Mouse (Mus musculus) neural tube, embryonic 11.5 days (tissue): ENCODE measurements around the gene Tmem151a. TPM values are rescaled to one million over a fixed set of nuclear protein-coding genes. Genes with fewer than 3 reads are reported as not detected.
A peak's percentile ranks its signal among the peaks of the same experiment; 100 is the strongest.

Experiments used
- ATAC-seq: fragments of 200-750 bp; cut with Nextera tagmentation; 2 replicates; pipeline ENCODE4 v1.8.0; 2017; ENCODE audit warnings: moderate number of reproducible peaks, mild to moderate bottlenecking, moderate TSS enrichment, moderate library complexity; ENCODE audit not compliant: insufficient read depth, low FRiP score, low TSS enrichment
- DNase-seq: peaks from one replicate; pipeline ENCODE4 v3.0.0-alpha.2; 2015; ENCODE audit warnings: low spot score
- H3K27ac ChIP-seq: fragments of 300-500 bp; sonication (generic); 2 replicates; pipeline ENCODE4 v1.5.1; 2014; ENCODE audit warnings: low read depth, mild to moderate bottlenecking, low read length
- H3K27me3 ChIP-seq: fragments of 300-500 bp; sonication (generic); 2 replicates; pipeline ENCODE4 v1.6.1; 2014; ENCODE audit warnings: mild to moderate bottlenecking, low read length, mixed read lengths; ENCODE audit not compliant: control insufficient read depth, insufficient read depth
- H3K36me3 ChIP-seq: fragments of 300-500 bp; sonication (generic); 2 replicates; pipeline ENCODE4 v1.6.1; 2014; ENCODE audit warnings: mild to moderate bottlenecking, low read length, moderate library complexity, mixed read lengths; ENCODE audit not compliant: control insufficient read depth, insufficient read depth
- H3K4me1 ChIP-seq: fragments of 300-500 bp; sonication (generic); 2 replicates; pipeline ENCODE4 v1.6.1; 2014; ENCODE audit warnings: low read length, mixed read lengths; ENCODE audit not compliant: control insufficient read depth, insufficient read depth
- H3K4me2 ChIP-seq: fragments of 300-500 bp; sonication (generic); 2 replicates; pipeline ENCODE4 v1.6.1; 2014; ENCODE audit warnings: low read depth, mild to moderate bottlenecking, moderate library complexity
- H3K4me3 ChIP-seq: fragments of 300-500 bp; sonication (generic); 2 replicates; pipeline ENCODE4 v1.5.1; 2014; ENCODE audit warnings: low read depth, low read length
- H3K9ac ChIP-seq: fragments of 300-500 bp; sonication (generic); 2 replicates; pipeline ENCODE4 v1.6.1; 2014; ENCODE audit warnings: mild to moderate bottlenecking, low read length
- H3K9me3 ChIP-seq: fragments of 300-500 bp; sonication (generic); 2 replicates; pipeline ENCODE4 v1.6.1; 2016; ENCODE audit warnings: low read length; ENCODE audit not compliant: control insufficient read depth
- WGBS: fragments of 180-500 bp; shearing (Covaris S2); extraction: QIAGEN DNeasy Blood & Tissue Kit; methylation state at CpG from one replicate; pipeline ENCODE4 v1.1.7; 2014; 5-methylcytosine and 5-hydroxymethylcytosine counted together
- polyA plus RNA-seq: library from polyadenylated mRNA; unstranded; fragments of >200 nt; fragmentation: Nextera tagmentation; extraction: Ambion mirVana; gene quantifications from 2 replicates; pipeline ENCODE4 v1.2.1, GENCODE M21; 2014

Tmem151a gene
- polyA plus RNA-seq, 1 experiment from 2014 or later, result 2.0 TPM

DNA sequence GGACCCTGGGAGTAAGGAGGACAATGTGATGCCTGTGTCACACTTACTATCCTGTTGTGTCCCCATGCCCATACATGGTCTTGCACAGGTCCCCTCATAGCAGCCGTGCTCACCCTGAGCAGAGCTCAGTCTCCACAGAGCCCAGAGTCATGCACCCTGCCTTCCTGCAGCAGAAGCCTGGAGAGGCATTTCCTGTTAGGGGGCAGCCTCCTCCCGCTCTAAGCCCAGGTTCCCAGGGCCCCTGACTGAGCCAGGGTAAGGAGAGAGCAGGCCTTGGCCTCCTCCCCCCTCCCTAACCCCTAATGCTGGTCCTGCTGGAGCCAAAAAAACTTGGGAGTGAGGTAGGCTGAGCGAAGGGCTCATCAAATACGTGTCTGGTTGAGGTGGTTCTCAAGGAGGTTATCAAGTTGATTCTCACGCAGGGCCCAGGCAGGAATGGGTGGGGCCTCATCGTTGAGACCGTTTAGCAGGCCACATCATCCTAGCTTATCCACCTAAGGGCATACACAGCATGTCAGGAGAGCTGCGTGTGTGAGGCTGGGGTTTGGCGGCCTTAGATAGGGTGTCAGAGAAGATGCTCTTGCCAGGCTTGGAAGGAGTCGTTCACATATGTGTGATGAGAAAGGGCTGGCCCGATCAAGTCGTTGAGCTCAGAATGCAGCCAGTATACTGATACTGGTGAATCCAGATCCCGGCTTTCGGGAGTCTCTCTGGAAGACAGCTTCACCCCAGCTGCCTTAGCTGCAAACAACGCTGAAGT, 18.1 kb downstream of the Tmem151a start:
- ATAC-seq (no peak), DNase-seq (no peak)
- H3K36me3 ChIP-seq, result no peaks in the 10 kb centered on the region
- peak overlapping the region; percentile 60 for H3K9ac ChIP-seq
- peaks cover 33% of the 10 kb centered on the region for H3K4me1 ChIP-seq
- WGBS, result 10% methylated on average over 15 of the region's 15 CpGs
- H3K4me3 ChIP-seq, result peak overlapping the region; percentile 42
- peak overlapping the region; percentile 44; the same call in 1 of the 2 replicates for H3K27ac ChIP-seq
- H3K27me3 ChIP-seq, result peaks cover 35% of the 10 kb centered on the region
- no peaks in the 10 kb centered on the region for H3K9me3 ChIP-seq
- peak overlapping the region; percentile 74 for H3K4me2 ChIP-seq

GRCm38 (mm10) chr19:5065104-5065503, 20.2 kb downstream of the Tmem151a start:
- H3K36me3 ChIP-seq, result no peaks in the 10 kb centered on the region
- no peaks in the 10 kb centered on the region for H3K9me3 ChIP-seq
- 67% methylated on average over 7 of the region's 7 CpGs for WGBS
- no peak for DNase-seq
- H3K27me3 ChIP-seq, result peaks cover 31% of the 10 kb centered on the region
- no peak overlapping the region for H3K9ac ChIP-seq
- H3K4me2 ChIP-seq, result no peak overlapping the region
- no peak for ATAC-seq
- peaks cover 20% of the 10 kb centered on the region for H3K4me1 ChIP-seq
- no peak overlapping the region for H3K4me3 ChIP-seq
- no peak overlapping the region for H3K27ac ChIP-seq

DNA sequence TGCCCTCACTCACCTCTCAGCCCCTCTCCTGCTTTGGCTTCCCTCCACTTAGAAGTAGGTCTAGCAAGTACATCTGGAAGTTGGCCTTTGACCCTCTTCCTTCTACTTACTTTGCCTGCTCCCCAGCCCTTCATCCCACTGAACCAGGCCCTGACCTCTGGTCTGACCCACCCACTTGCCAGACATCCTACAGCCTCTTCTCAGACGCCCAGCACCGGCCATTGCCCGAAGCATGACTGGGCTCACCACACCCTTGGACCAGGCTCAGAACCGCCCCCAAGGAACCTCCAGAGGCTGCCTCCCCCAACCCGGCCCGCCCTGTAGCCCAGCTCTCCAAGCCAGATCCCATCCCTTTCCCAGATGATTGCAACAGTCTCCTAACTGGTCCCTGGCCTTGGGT, 22.9 kb downstream of the Tmem151a start:
- Histone ChIP-seq H3K4me3 (no peak overlapping the region), H3K27me3 (peaks cover 7% of the 10 kb centered on the region; the same call in 1 of the 2 replicates), H3K27ac (no peak overlapping the region), H3K9me3 (no peaks in the 10 kb centered on the region), H3K4me1 (peaks cover 17% of the 10 kb centered on the region; the same call in 1 of the 2 replicates), H3K9ac (no peak overlapping the region), H3K4me2 (no peak overlapping the region), H3K36me3 (no peaks in the 10 kb centered on the region)
- no peak for DNase-seq
- 76% methylated on average over 6 of the region's 6 CpGs for WGBS
- no peak for ATAC-seq

- 83% methylated on average over 5 of the region's 5 CpGs for WGBS
Measured at GRCm38 (mm10) chr19:5062041-5062440, 23.3 kb downstream of the Tmem151a start.

DNA sequence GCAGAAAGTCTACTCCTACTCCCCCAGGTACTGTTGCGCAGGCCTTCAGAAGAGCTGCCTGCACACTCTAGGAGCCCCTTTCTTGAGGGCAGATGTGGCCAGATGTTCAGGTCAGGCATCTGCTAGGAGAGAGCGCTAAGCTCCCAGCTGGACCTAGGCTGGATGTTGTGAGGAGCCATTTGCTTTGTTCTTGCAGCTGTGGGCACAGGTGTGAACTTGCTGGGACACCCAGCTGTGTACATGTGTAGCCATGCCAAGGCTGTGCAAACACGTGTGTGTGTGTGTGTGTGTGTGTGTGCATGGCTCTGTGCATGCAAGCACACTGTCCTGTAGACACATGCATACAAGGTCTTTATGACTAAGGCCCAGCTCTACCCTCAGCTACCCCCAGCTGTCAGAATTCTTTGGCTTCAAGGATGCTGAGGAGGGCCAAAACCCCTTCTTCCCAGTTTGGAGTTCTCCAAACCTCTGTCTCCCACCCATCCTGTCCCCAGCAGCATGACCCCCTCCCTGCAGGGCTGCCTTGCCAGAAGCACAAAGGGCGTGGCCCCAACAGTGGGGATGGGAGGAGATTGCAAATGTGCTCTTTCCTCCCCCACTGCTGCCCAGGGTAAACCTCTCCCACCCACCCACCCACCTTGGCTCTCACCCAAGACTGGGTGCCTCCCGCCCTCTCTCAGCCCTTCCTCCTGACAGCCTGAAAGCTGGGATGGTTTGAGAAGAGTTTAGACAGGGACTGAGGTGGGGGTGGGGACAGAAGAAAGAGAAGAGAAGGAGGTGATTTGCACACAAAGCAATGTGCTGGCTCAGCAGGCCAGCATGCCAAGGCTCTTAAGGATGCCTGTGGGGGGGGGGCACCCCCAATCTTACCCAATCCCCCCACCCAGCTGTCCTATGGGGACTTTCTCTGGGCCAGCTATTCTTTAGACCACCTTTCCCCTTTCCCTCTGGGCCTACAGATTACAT, 24.7 kb downstream of the Tmem151a start:
- Histone ChIP-seq H3K4me3 (no peak overlapping the region), H3K4me1 (0 out of 2 replicates have a peak, but pooled peaks cover 12% of the 10 kb centered on the region), H3K4me2 (no peak overlapping the region), H3K27ac (no peak overlapping the region), H3K27me3 (0 out of 2 replicates have a peak, but pooled peaks cover 2% of the 10 kb centered on the region), H3K9me3 (no peaks in the 10 kb centered on the region), H3K9ac (no peak overlapping the region), H3K36me3 (no peaks in the 10 kb centered on the region)
- no peak for ATAC-seq
- DNase-seq, result no peak
- 39% methylated on average over 5 of the region's 5 CpGs for WGBS

More at GRCm38 (mm10) chr19:5062041-5062440, 23.3 kb downstream of the Tmem151a start:
- H3K4me1 ChIP-seq, result peaks cover 13% of the 10 kb centered on the region; the same call in 1 of the 2 replicates
- no peak overlapping the region for H3K27ac ChIP-seq
- no peak for DNase-seq
- H3K9me3 ChIP-seq, result no peaks in the 10 kb centered on the region
- no peaks in the 10 kb centered on the region for H3K36me3 ChIP-seq
- no peak overlapping the region for H3K4me2 ChIP-seq
- H3K9ac ChIP-seq, result no peak overlapping the region
- no peak overlapping the region for H3K4me3 ChIP-seq
- peaks cover 5% of the 10 kb centered on the region; the same call in 1 of the 2 replicates for H3K27me3 ChIP-seq
- no peak for ATAC-seq

- H3K9me3 ChIP-seq, result no peaks in the 10 kb centered on the region
- 17% methylated on average over 10 of the region's 10 CpGs for WGBS
- 0 out of 2 replicates have a peak, but pooled peaks cover 12% of the 10 kb centered on the region for H3K4me1 ChIP-seq
- DNase-seq (no peak), ATAC-seq (no peak)
- no peaks in the 10 kb centered on the region for H3K36me3 ChIP-seq
- H3K4me2 ChIP-seq, result no peak overlapping the region
- no peak overlapping the region for H3K4me3 ChIP-seq
- H3K27me3 ChIP-seq, result no peaks in the 10 kb centered on the region; the same call in 1 of the 2 replicates
- H3K27ac ChIP-seq, result no peak overlapping the region
- H3K9ac ChIP-seq, result peak overlapping the region; percentile 20; the same call in 1 of the 2 replicates
Measured at GRCm38 (mm10) chr19:5058801-5059771, 26.2 kb downstream of the Tmem151a start.

DNA sequence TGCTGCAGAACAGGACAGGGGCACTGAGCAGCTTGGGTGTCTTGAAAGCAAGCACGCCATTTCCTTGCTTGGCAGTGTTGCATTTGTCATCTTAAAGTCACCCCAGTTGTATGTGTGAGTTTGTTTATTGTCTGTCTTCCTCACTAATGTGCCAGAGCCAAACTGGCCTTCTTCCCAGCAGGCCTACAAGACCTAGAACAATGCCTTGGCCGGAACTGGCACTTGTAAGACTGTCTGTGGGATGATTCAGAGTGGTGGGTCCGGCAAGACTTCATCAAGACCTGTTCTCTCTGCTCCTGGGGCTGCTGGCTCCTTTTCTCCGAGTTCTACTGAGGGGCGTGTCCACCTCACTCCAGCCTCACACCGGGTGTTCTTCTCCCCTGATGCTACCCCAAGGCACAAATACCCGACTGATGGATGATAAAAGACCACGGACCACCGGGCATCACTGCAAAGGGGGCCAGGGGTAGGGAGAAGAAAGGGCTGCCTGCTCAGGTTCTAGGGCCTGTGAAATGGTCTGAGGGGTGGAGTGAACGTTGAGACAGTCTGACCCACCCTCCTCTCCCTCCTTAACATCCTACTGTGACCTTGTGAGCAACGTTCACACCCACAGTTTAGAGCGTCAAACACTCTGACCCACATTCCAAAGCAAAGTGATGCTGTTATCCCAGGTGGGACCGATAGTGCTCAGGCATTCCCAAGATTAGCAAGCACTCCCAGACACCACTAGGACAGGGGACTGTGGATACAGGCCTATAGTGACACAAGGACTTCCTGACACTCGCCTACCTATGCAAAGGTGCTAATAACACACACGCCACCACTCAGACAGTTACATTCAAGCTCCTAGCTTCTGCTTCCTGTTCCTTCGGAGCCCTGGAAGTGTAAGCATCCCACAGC, 27.2 kb downstream of the Tmem151a start:
- H3K4me2 ChIP-seq, result no peak overlapping the region
- ATAC-seq (no peak), DNase-seq (peak; percentile 7)
- 0 out of 2 replicates have a peak overlapping the region, but pooled peaks have one; percentile 20 for H3K9ac ChIP-seq
- no peak overlapping the region for H3K4me3 ChIP-seq
- peaks cover 7% of the 10 kb centered on the region for H3K27me3 ChIP-seq
- H3K27ac ChIP-seq, result no peak overlapping the region
- 21% methylated on average over 16 of the region's 16 CpGs for WGBS
- no peaks in the 10 kb centered on the region for H3K36me3 ChIP-seq
- H3K9me3 ChIP-seq, result no peaks in the 10 kb centered on the region
- H3K4me1 ChIP-seq, result 0 out of 2 replicates have a peak, but pooled peaks cover 12% of the 10 kb centered on the region
